Mouse (Mus musculus) embryonic facial prominence, embryonic 15.5 days (tissue): ENCODE results near the gene Ptgis. TPM values are rescaled to one million over a fixed set of nuclear protein-coding genes. Genes with fewer than 3 reads are reported as not detected.

Source experiments
- ATAC-seq: fragments of 200-750 bp; cut with Nextera tagmentation; 2 replicates; pipeline ENCODE4 v1.8.0; 2017; ENCODE audit warnings: low read depth, moderate TSS enrichment; ENCODE audit not compliant: insufficient number of reproducible peaks, low FRiP score, low TSS enrichment
- H3K27ac ChIP-seq: fragments of 300-500 bp; sonication (generic); replicated peaks from 2 replicates; pipeline ENCODE4 v1.5.1; 2015; ENCODE audit warnings: mild to moderate bottlenecking, inconsistent platforms
- H3K27me3 ChIP-seq: fragments of 300-500 bp; sonication (generic); 2 replicates; pipeline ENCODE4 v1.6.1; 2015; ENCODE audit warnings: inconsistent platforms
- H3K36me3 ChIP-seq: fragments of 300-500 bp; sonication (generic); 2 replicates; pipeline ENCODE4 v1.6.1; 2015; ENCODE audit warnings: mild to moderate bottlenecking, inconsistent platforms
- H3K4me1 ChIP-seq: fragments of 300-500 bp; sonication (generic); 2 replicates; pipeline ENCODE4 v1.6.1; 2015; ENCODE audit warnings: inconsistent platforms
- H3K4me2 ChIP-seq: fragments of 300-500 bp; sonication (generic); replicated peaks from 2 replicates; pipeline ENCODE4 v1.6.1; 2015; ENCODE audit warnings: mild to moderate bottlenecking, inconsistent platforms
- H3K4me3 ChIP-seq: fragments of 300-500 bp; sonication (generic); replicated peaks from 2 replicates; pipeline ENCODE4 v1.5.1; 2015; ENCODE audit warnings: mild to moderate bottlenecking, inconsistent platforms
- H3K9ac ChIP-seq: fragments of 300-500 bp; sonication (generic); 2 replicates; pipeline ENCODE4 v1.6.1; 2015; ENCODE audit warnings: inconsistent platforms
- H3K9me3 ChIP-seq: fragments of 300-500 bp; sonication (generic); replicated peaks from 2 replicates; pipeline ENCODE4 v1.6.1; 2016; ENCODE audit warnings: inconsistent platforms
- WGBS: fragments of 180-500 bp; shearing (Covaris S2); methylation state at CpG from one replicate; pipeline ENCODE4 v1.1.7; 2015; 5-methylcytosine and 5-hydroxymethylcytosine counted together
- polyA plus RNA-seq: library from polyadenylated mRNA; unstranded; fragments of >200 nt; fragmentation: Nextera tagmentation; extraction: Ambion mirVana; gene quantifications from 2 replicates; pipeline ENCODE4 v1.2.1, GENCODE M21; 2015

Gene Ptgis
- polyA plus RNA-seq, 1 experiment from 2014 or later = 33.1 TPM

GRCm38 (mm10) chr2:167188315-167189207 is 51.8 kb downstream of the Ptgis start:
- Histone ChIP-seq H3K9ac (no peak overlapping the region), H3K36me3 (no peaks in the 10 kb centered on the region), H3K4me3 (peak overlapping the region; percentile 49), H3K27me3 (peaks cover 51% of the 10 kb centered on the region), H3K4me2 (peak overlapping the region; percentile 83), H3K9me3 (no peaks in the 10 kb centered on the region), H3K27ac (no peak overlapping the region), H3K4me1 (peaks cover 23% of the 10 kb centered on the region)
- peak; percentile 49; the same call in 1 of the 2 replicates for ATAC-seq
- 12% methylated on average over 69 of the region's 83 CpGs for WGBS

GRCm38 (mm10) chr2:167187119-167187518 is 53.3 kb downstream of the Ptgis start:
- ATAC-seq = no peak
- Histone ChIP-seq H3K9ac (no peak overlapping the region), H3K27me3 (peaks cover 51% of the 10 kb centered on the region)

GRCm38 (mm10) chr2:167186544-167186943 is 53.9 kb downstream of the Ptgis start:
- Histone ChIP-seq H3K4me3 (no peak overlapping the region), H3K4me1 (peaks cover 23% of the 10 kb centered on the region), H3K9ac (no peak overlapping the region), H3K4me2 (no peak overlapping the region), H3K27ac (no peak overlapping the region), H3K9me3 (no peaks in the 10 kb centered on the region), H3K27me3 (peaks cover 47% of the 10 kb centered on the region), H3K36me3 (no peaks in the 10 kb centered on the region)
- ATAC-seq = no peak
- WGBS = 36% methylated on average over 10 of the region's 10 CpGs

More at GRCm38 (mm10) chr2:167187119-167187518, 53.3 kb downstream of the Ptgis start:
- no peaks in the 10 kb centered on the region for H3K9me3 ChIP-seq
- WGBS = 79% methylated on average over 5 of the region's 5 CpGs
- H3K27ac ChIP-seq = no peak overlapping the region
- H3K4me1 ChIP-seq = peaks cover 23% of the 10 kb centered on the region
- H3K4me3 ChIP-seq = no peak overlapping the region
- no peak overlapping the region for H3K4me2 ChIP-seq
- H3K36me3 ChIP-seq = no peaks in the 10 kb centered on the region

GRCm38 (mm10) chr2:167186003-167186402 is 54.4 kb downstream of the Ptgis start:
- Histone ChIP-seq H3K9ac (no peak overlapping the region), H3K4me2 (no peak overlapping the region), H3K36me3 (no peaks in the 10 kb centered on the region), H3K4me3 (no peak overlapping the region), H3K4me1 (peaks cover 23% of the 10 kb centered on the region), H3K27me3 (peaks cover 42% of the 10 kb centered on the region), H3K27ac (no peak overlapping the region), H3K9me3 (no peaks in the 10 kb centered on the region)
- 47% methylated on average over 13 of the region's 13 CpGs for WGBS
- ATAC-seq = no peak

- no peak for ATAC-seq
- 82% methylated on average over 2 of the region's 2 CpGs for WGBS
- H3K4me2 ChIP-seq = no peak overlapping the region
- peaks cover 19% of the 10 kb centered on the region for H3K4me1 ChIP-seq
- H3K27ac ChIP-seq = no peak overlapping the region
- H3K36me3 ChIP-seq = no peaks in the 10 kb centered on the region
- H3K4me3 ChIP-seq = no peak overlapping the region
- no peak overlapping the region for H3K9ac ChIP-seq
- no peaks in the 10 kb centered on the region for H3K9me3 ChIP-seq
- peaks cover 36% of the 10 kb centered on the region for H3K27me3 ChIP-seq
These were observed 55.0 kb downstream of the Ptgis start for GRCm38 (mm10) chr2:167185432-167185831.

- WGBS = 81% methylated on average over 14 of the region's 14 CpGs
- H3K9me3 ChIP-seq = no peaks in the 10 kb centered on the region
- H3K4me3 ChIP-seq = no peak overlapping the region
- no peak overlapping the region for H3K9ac ChIP-seq
- 0 out of 2 replicates have a peak, but pooled peaks cover 4% of the 10 kb centered on the region for H3K27me3 ChIP-seq
- H3K36me3 ChIP-seq = no peaks in the 10 kb centered on the region
- no peak overlapping the region for H3K27ac ChIP-seq
- no peak for ATAC-seq
- H3K4me1 ChIP-seq = no peaks in the 10 kb centered on the region
- no peak overlapping the region for H3K4me2 ChIP-seq
These were observed 58.6 kb downstream of the Ptgis start for GRCm38 (mm10) chr2:167181662-167182389.

- Histone ChIP-seq H3K27ac (no peak overlapping the region), H3K27me3 (no peaks in the 10 kb centered on the region), H3K4me1 (no peaks in the 10 kb centered on the region), H3K9me3 (no peaks in the 10 kb centered on the region), H3K4me2 (no peak overlapping the region), H3K36me3 (no peaks in the 10 kb centered on the region), H3K9ac (no peak overlapping the region), H3K4me3 (no peak overlapping the region)
- ATAC-seq = no peak
- 68% methylated on average over 8 of the region's 8 CpGs for WGBS
These were observed 59.3 kb downstream of the Ptgis start for GRCm38 (mm10) chr2:167181096-167181495.

- no peak overlapping the region for H3K9ac ChIP-seq
- no peak overlapping the region for H3K27ac ChIP-seq
- no peaks in the 10 kb centered on the region for H3K9me3 ChIP-seq
- ATAC-seq = no peak
- no peaks in the 10 kb centered on the region for H3K27me3 ChIP-seq
- H3K4me3 ChIP-seq = no peak overlapping the region
- 78% methylated on average over 10 of the region's 10 CpGs for whole genome bisulfite sequencing
- H3K36me3 ChIP-seq = no peaks in the 10 kb centered on the region
- H3K4me2 ChIP-seq = no peak overlapping the region
- no peaks in the 10 kb centered on the region for H3K4me1 ChIP-seq
These were observed 61.1 kb downstream of the Ptgis start for GRCm38 (mm10) chr2:167179301-167179700.

GRCm38 (mm10) chr2:167177231-167177641 is 63.2 kb downstream of the Ptgis start:
- Histone ChIP-seq H3K9ac (no peak overlapping the region), H3K27ac (no peak overlapping the region), H3K4me3 (no peak overlapping the region), H3K36me3 (no peaks in the 10 kb centered on the region), H3K9me3 (no peaks in the 10 kb centered on the region), H3K4me1 (no peaks in the 10 kb centered on the region), H3K4me2 (no peak overlapping the region), H3K27me3 (no peaks in the 10 kb centered on the region)
- ATAC-seq = no peak
- WGBS = 71% methylated on average over 10 of the region's 10 CpGs

GRCm38 (mm10) chr2:167175284-167175683 is 65.1 kb downstream of the Ptgis start:
- no peak for ATAC-seq
- Histone ChIP-seq H3K27ac (no peak overlapping the region), H3K4me2 (no peak overlapping the region), H3K4me3 (no peak overlapping the region), H3K9ac (no peak overlapping the region), H3K36me3 (no peaks in the 10 kb centered on the region), H3K4me1 (no peaks in the 10 kb centered on the region), H3K9me3 (no peaks in the 10 kb centered on the region), H3K27me3 (no peaks in the 10 kb centered on the region)
- 92% methylated on average over 6 of the region's 6 CpGs for WGBS

GRCm38 (mm10) chr2:167173051-167173875 is 67.1 kb downstream of the Ptgis start:
- 72% methylated on average over 5 of the region's 5 CpGs for WGBS
- no peak overlapping the region for H3K4me3 ChIP-seq
- H3K27me3 ChIP-seq = no peaks in the 10 kb centered on the region
- no peak overlapping the region for H3K9ac ChIP-seq
- no peaks in the 10 kb centered on the region for H3K36me3 ChIP-seq
- H3K4me1 ChIP-seq = no peaks in the 10 kb centered on the region
- no peaks in the 10 kb centered on the region for H3K9me3 ChIP-seq
- H3K27ac ChIP-seq = no peak overlapping the region
- no peak for ATAC-seq
- no peak overlapping the region for H3K4me2 ChIP-seq
